Mouse (Mus musculus): ENCODE data around the gene M1ap. TPM values are rescaled to one million over a fixed set of nuclear protein-coding genes. Genes with fewer than 3 reads are reported as not detected.
A peak's percentile ranks its signal among the peaks of the same experiment; 100 is the strongest.

M1ap gene
- polyA plus RNA-seq, 1 experiment from 2014 or later, result 8.2 TPM

- ATAC-seq (replicated peaks; ENCODE audit: low FRiP score) (no peak), DNase-seq (ENCODE audit: low spot score) (no peak)
- H3K4me3 ChIP-seq (ENCODE audit: low read depth, low read length), result no peak overlapping the region
- 19% methylated on average over 3 of the region's 3 CpGs for WGBS
- H3K9me3 ChIP-seq (ENCODE audit: control insufficient read depth, low read length), result no peaks in the 10 kb centered on the region
- H3K27me3 ChIP-seq (replicated peaks; ENCODE audit: control insufficient read depth, insufficient read depth, low read length), result no peaks in the 10 kb centered on the region
- peaks cover 37% of the 10 kb centered on the region for H3K4me1 ChIP-seq (replicated peaks; ENCODE audit: control insufficient read depth, insufficient read depth, low read length)
- no peak overlapping the region; the same call in 1 of the 2 replicates for H3K27ac ChIP-seq (ENCODE audit: low read depth, low read length)
- no peak overlapping the region for H3K9ac ChIP-seq (ENCODE audit: low read depth, low read length)
- H3K4me2 ChIP-seq, result no peak overlapping the region
- H3K36me3 ChIP-seq (ENCODE audit: control insufficient read depth, insufficient read depth, low read length), result no peaks in the 10 kb centered on the region
These were observed 62.0 kb downstream of the M1ap start for GRCm38 (mm10) chr6:83008659-83009058.

GRCm38 (mm10) chr6:83010010-83010409 is 63.3 kb downstream of the M1ap start:
- ATAC-seq (replicated peaks; ENCODE audit: low FRiP score) (0 out of 2 replicates have a peak, but pooled peaks have one; percentile 14), DNase-seq (ENCODE audit: low spot score) (no peak)
- Histone ChIP-seq H3K9ac (ENCODE audit: low read depth, low read length) (no peak overlapping the region; the same call in 1 of the 2 replicates), H3K36me3 (ENCODE audit: control insufficient read depth, insufficient read depth, low read length) (no peaks in the 10 kb centered on the region), H3K4me3 (ENCODE audit: low read depth, low read length) (0 out of 2 replicates have a peak overlapping the region, but pooled peaks have one; percentile 0), H3K4me1 (replicated peaks; ENCODE audit: control insufficient read depth, insufficient read depth, low read length) (peaks cover 37% of the 10 kb centered on the region), H3K27ac (ENCODE audit: low read depth, low read length) (peak overlapping the region; percentile 2; the same call in 1 of the 2 replicates), H3K9me3 (ENCODE audit: control insufficient read depth, low read length) (no peaks in the 10 kb centered on the region), H3K27me3 (replicated peaks; ENCODE audit: control insufficient read depth, insufficient read depth, low read length) (no peaks in the 10 kb centered on the region), H3K4me2 (peak overlapping the region; percentile 31)
- 32% methylated on average over 7 of the region's 7 CpGs for WGBS

GRCm38 (mm10) chr6:83011255-83011654 is 64.6 kb downstream of the M1ap start:
- Histone ChIP-seq H3K36me3 (ENCODE audit: control insufficient read depth, insufficient read depth, low read length) (no peaks in the 10 kb centered on the region), H3K4me2 (no peak overlapping the region; the same call in 1 of the 2 replicates), H3K4me1 (replicated peaks; ENCODE audit: control insufficient read depth, insufficient read depth, low read length) (peaks cover 36% of the 10 kb centered on the region), H3K9me3 (ENCODE audit: control insufficient read depth, low read length) (no peaks in the 10 kb centered on the region), H3K27me3 (replicated peaks; ENCODE audit: control insufficient read depth, insufficient read depth, low read length) (no peaks in the 10 kb centered on the region), H3K4me3 (ENCODE audit: low read depth, low read length) (no peak overlapping the region), H3K27ac (ENCODE audit: low read depth, low read length) (0 out of 2 replicates have a peak overlapping the region, but pooled peaks have one; percentile 15), H3K9ac (ENCODE audit: low read depth, low read length) (no peak overlapping the region)
- DNase-seq (ENCODE audit: low spot score), result no peak
- 76% methylated on average over 7 of the region's 7 CpGs for WGBS
- ATAC-seq (replicated peaks; ENCODE audit: low FRiP score), result no peak

- Histone ChIP-seq H3K4me3 (ENCODE audit: low read depth, low read length) (no peak overlapping the region), H3K4me2 (no peak overlapping the region), H3K27me3 (replicated peaks; ENCODE audit: control insufficient read depth, insufficient read depth, low read length) (no peaks in the 10 kb centered on the region), H3K9me3 (ENCODE audit: control insufficient read depth, low read length) (no peaks in the 10 kb centered on the region), H3K9ac (ENCODE audit: low read depth, low read length) (no peak overlapping the region), H3K36me3 (ENCODE audit: control insufficient read depth, insufficient read depth, low read length) (no peaks in the 10 kb centered on the region), H3K27ac (ENCODE audit: low read depth, low read length) (peak overlapping the region; percentile 41), H3K4me1 (replicated peaks; ENCODE audit: control insufficient read depth, insufficient read depth, low read length) (peaks cover 38% of the 10 kb centered on the region)
- ATAC-seq (replicated peaks; ENCODE audit: low FRiP score) (no peak), DNase-seq (ENCODE audit: low spot score) (no peak)
- 68% methylated on average over 6 of the region's 6 CpGs for WGBS
These were observed 65.1 kb downstream of the M1ap start for GRCm38 (mm10) chr6:83011756-83012155.

GRCm38 (mm10) chr6:83013444-83013843 is 66.7 kb downstream of the M1ap start:
- H3K27ac ChIP-seq (ENCODE audit: low read depth, low read length), result peak overlapping the region; percentile 97

GRCm38 (mm10) chr6:83014482-83015466 is 68.1 kb downstream of the M1ap start:
- 43% methylated on average over 12 of the region's 12 CpGs for WGBS
- Histone ChIP-seq H3K4me3 (ENCODE audit: low read depth, low read length) (peak overlapping the region; percentile 1; the same call in 1 of the 2 replicates), H3K27me3 (replicated peaks; ENCODE audit: control insufficient read depth, insufficient read depth, low read length) (no peaks in the 10 kb centered on the region), H3K9ac (ENCODE audit: low read depth, low read length) (peak overlapping the region; percentile 52), H3K27ac (ENCODE audit: low read depth, low read length) (peak overlapping the region; percentile 97), H3K4me1 (replicated peaks; ENCODE audit: control insufficient read depth, insufficient read depth, low read length) (peaks cover 45% of the 10 kb centered on the region), H3K4me2 (peak overlapping the region; percentile 51), H3K9me3 (ENCODE audit: control insufficient read depth, low read length) (no peaks in the 10 kb centered on the region), H3K36me3 (ENCODE audit: control insufficient read depth, insufficient read depth, low read length) (no peaks in the 10 kb centered on the region)
- DNase-seq (ENCODE audit: low spot score) (no peak), ATAC-seq (replicated peaks; ENCODE audit: low FRiP score) (peak; percentile 95)

More at GRCm38 (mm10) chr6:83013444-83013843, 66.7 kb downstream of the M1ap start:
- H3K4me1 ChIP-seq (replicated peaks; ENCODE audit: control insufficient read depth, insufficient read depth, low read length), result peaks cover 42% of the 10 kb centered on the region
- 77% methylated on average over 5 of the region's 5 CpGs for WGBS
- DNase-seq (ENCODE audit: low spot score) (no peak), ATAC-seq (replicated peaks; ENCODE audit: low FRiP score) (no peak)
- no peak overlapping the region for H3K4me3 ChIP-seq (ENCODE audit: low read depth, low read length)
- no peaks in the 10 kb centered on the region for H3K9me3 ChIP-seq (ENCODE audit: control insufficient read depth, low read length)
- H3K9ac ChIP-seq (ENCODE audit: low read depth, low read length), result no peak overlapping the region
- H3K36me3 ChIP-seq (ENCODE audit: control insufficient read depth, insufficient read depth, low read length), result no peaks in the 10 kb centered on the region
- H3K4me2 ChIP-seq, result no peak overlapping the region; the same call in 1 of the 2 replicates
- H3K27me3 ChIP-seq (replicated peaks; ENCODE audit: control insufficient read depth, insufficient read depth, low read length), result no peaks in the 10 kb centered on the region

GRCm38 (mm10) chr6:83015749-83016148 is 69.0 kb downstream of the M1ap start:
- ATAC-seq (replicated peaks; ENCODE audit: low FRiP score) (no peak), DNase-seq (ENCODE audit: low spot score) (no peak)
- Histone ChIP-seq H3K9ac (ENCODE audit: low read depth, low read length) (no peak overlapping the region), H3K27me3 (replicated peaks; ENCODE audit: control insufficient read depth, insufficient read depth, low read length) (no peaks in the 10 kb centered on the region), H3K36me3 (ENCODE audit: control insufficient read depth, insufficient read depth, low read length) (no peaks in the 10 kb centered on the region), H3K9me3 (ENCODE audit: control insufficient read depth, low read length) (no peaks in the 10 kb centered on the region), H3K4me2 (peak overlapping the region; percentile 51; the same call in 1 of the 2 replicates), H3K4me3 (ENCODE audit: low read depth, low read length) (no peak overlapping the region), H3K27ac (ENCODE audit: low read depth, low read length) (peak overlapping the region; percentile 97), H3K4me1 (replicated peaks; ENCODE audit: control insufficient read depth, insufficient read depth, low read length) (peaks cover 44% of the 10 kb centered on the region)
- WGBS, result 89% methylated on average over 2 of the region's 2 CpGs

GRCm38 (mm10) chr6:83017190-83017589 is 70.5 kb downstream of the M1ap start:
- H3K27ac ChIP-seq (ENCODE audit: low read depth, low read length), result no peak overlapping the region
- H3K36me3 ChIP-seq (ENCODE audit: control insufficient read depth, insufficient read depth, low read length), result no peaks in the 10 kb centered on the region
- no peak overlapping the region for H3K4me3 ChIP-seq (ENCODE audit: low read depth, low read length)
- no peak overlapping the region for H3K4me2 ChIP-seq
- ATAC-seq (replicated peaks; ENCODE audit: low FRiP score) (no peak), DNase-seq (ENCODE audit: low spot score) (no peak)
- H3K27me3 ChIP-seq (replicated peaks; ENCODE audit: control insufficient read depth, insufficient read depth, low read length), result no peaks in the 10 kb centered on the region
- no peaks in the 10 kb centered on the region for H3K9me3 ChIP-seq (ENCODE audit: control insufficient read depth, low read length)
- WGBS, result 76% methylated on average over 3 of the region's 3 CpGs
- H3K4me1 ChIP-seq (replicated peaks; ENCODE audit: control insufficient read depth, insufficient read depth, low read length), result peaks cover 38% of the 10 kb centered on the region
- H3K9ac ChIP-seq (ENCODE audit: low read depth, low read length), result no peak overlapping the region

All from liver, embryonic 11.5 days (tissue).